Mouse (Mus musculus) layer of hippocampus, postnatal 25 days (tissue): ENCODE data around the gene Nckap5. TPM values are rescaled to one million over a fixed set of nuclear protein-coding genes. Genes with fewer than 3 reads are reported as not detected.
"Not testable (repeated sequence)": the region's sequence is repeated elsewhere in the genome, so short reads cannot be mapped to it uniquely, and the experiment has no call there.

Experiments used
- DNase-seq, 2 experiments: peaks; one replicate each; pipeline ENCODE4 v3.0.0; 2022; ENCODE audit warnings: mixed read lengths in 2 of 2, low spot score in 1 of 2; ENCODE audit errors: extremely low spot score in 1 of 2
- total RNA-seq, 2 experiments: library from RNA; stranded (reverse); gene quantifications; 2 replicates each; pipeline ENCODE4 v1.2.3; 2021

The Nckap5 gene
- total RNA-seq, 2 experiments from 2014 or later, result 9.1 to 13.8 TPM

GRCm38 (mm10) chr1:126123111-126123510 lies 707.5 kb downstream of the Nckap5 start:
- no peak for DNase-seq

GRCm38 (mm10) chr1:126120506-126120905 lies 710.1 kb downstream of the Nckap5 start:
- DNase-seq, result no peak

DNA sequence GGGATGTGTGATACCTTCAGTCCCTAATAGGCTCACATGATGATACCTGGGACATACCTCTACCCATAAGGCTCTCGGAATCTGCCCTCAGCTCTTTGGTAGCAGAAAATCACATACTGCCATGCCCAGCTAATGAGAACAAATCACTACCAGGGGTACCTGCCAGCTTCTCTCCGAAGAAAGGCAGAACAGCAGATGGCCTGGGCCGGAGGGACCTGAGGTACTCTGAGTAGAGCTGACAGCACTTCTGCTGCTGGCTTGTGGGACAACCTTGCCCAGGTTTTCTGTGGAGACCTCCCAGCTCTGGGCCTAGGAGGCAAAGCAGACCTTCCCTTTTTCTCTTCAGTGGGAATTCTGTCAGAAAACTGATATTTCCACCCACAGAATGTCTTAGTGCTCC lies 714.6 kb downstream of the Nckap5 start:
- no peak for DNase-seq

GRCm38 (mm10) chr1:126105673-126106256 lies 724.8 kb downstream of the Nckap5 start:
- DNase-seq, result no peak

DNA sequence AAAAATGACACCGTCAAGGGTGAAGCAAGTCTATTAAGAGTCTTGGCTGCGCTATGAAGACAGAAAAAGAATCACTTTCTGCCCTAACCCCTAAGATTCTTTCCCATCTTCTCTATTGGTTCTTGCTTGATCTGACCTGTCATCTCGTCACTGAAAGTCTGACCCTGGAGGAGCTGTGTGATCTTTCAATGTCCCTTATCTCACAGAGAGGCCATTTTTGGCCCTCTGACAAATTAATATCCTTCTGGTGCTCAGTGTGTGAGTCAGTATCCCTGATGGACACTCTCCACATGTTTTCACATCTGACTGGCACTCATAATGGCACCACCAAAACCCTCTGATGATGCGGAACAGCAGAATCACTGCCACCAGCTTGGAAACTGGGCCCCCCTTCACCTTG lies 736.3 kb downstream of the Nckap5 start:
- DNase-seq, result no peak

DNA sequence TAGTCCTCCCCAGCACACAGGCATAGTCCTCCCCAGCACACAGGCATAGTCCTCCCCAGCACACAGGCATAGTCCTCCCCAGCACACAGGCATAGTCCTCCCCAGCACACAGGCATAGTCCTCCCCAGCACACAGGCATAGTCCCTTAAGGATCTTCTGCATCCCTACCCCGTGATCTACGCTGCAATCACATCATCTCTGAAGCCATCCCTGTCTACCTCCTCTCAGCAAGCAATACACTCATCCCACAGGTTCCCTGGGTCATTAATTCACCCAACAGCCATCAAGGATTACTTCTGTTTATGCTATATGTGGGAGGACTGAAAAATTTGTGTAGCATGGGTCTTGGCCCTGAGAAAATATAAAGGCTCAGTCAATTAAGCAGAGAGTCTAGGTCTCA lies 738.6 kb downstream of the Nckap5 start:
- DNase-seq, result not testable (repeated sequence)

DNA sequence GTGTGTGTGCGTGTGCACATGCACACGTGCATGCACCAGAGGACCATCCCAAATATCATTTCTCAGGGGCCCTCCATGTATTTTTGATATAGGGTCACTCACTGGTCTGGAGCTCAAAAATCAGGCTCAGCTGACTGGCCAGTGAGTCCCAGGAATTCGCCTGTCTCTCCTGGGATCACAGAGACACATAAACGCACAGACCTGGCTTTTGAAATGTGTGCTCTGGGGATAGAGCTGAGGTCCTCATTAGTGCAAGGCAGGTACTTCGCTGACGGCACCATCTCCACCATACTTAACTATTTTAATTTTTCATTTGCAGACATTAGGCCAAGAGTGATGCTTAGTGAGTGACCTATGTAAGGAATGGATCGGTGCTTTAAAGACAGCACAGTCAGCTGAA lies 743.4 kb downstream of the Nckap5 start:
- DNase-seq, result no peak

GRCm38 (mm10) chr1:126076312-126076711 lies 754.3 kb downstream of the Nckap5 start:
- no peak for DNase-seq

GRCm38 (mm10) chr1:126070861-126071260 lies 759.7 kb downstream of the Nckap5 start:
- no peak for DNase-seq

DNA sequence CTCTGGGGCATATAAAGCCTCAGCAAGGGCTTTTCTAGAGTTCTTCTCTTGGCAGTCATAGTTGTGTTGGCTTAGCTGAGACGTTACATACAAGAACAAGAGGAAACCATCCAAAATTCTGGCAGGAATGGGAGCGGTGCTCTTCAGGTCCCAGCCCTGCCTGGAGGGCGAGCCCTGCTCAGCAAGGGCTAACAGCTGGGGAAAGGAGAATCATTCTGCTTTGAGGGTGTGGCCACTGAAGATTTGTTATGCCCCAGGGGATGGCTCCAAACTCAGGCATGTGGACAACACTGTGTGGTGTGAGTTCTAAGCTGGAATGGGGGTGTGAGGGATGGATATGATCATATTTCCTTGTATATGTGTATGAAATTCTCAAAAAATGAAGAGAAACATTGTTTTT lies 779.1 kb downstream of the Nckap5 start:
- no peak for DNase-seq

DNA sequence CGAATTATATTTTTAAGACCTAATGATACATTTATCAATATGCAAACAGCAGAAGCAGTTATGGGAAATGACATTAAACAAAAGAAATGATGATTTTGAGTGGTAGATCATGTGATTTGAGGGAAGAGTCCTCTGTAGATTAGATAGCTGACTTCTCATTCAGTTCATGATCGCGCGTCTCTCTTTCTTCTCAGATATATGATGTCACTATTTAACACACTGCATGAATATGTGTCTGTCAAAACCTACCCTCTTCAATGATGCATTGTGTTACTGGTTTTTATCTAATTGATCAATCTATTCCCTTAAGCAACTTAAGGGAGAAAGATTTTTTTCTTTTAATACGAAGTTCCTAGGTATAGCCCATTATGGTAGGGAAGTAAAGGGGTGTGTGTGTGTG lies 787.7 kb downstream of the Nckap5 start:
- no peak for DNase-seq

DNA sequence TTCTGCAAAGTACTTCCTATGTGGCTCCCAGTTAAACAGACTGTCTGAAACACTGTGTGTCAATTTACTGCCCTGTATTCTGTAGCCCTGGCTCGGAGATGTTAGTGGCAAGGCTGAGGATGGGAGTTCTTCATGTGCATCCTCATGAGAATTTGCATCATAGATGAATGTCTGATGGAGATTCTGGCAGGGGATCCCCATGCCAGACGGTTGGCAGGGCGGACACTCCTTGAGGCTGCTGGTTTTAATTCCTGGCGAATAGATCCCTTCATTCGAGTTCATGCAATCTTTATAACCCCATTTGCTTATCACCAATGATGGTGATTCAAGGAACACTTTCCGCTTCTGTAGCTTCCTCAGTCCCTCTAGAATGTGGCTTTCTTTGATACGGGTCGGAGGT lies 803.1 kb downstream of the Nckap5 start:
- DNase-seq, result no peak

GRCm38 (mm10) chr1:126024518-126024917 lies 806.1 kb downstream of the Nckap5 start:
- no peak for DNase-seq

DNA sequence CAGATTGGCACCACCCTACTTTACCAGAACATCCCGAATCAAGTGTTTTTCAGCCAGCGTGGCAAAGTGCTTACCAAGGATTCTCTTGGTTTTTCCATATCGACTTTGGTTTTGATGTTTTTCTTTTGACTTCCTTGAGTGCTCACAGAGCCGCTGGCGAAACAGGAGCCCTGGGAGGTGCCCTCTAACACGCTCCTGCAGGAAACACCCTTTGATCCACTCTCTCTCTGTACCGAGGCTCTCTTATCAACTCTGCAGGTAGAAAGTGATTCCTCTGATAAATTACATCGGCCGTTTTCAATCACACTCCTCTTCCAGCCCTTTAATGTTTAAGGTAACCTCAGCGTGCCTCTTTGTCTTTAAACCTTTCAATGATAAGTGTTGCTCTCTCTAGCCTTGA lies 807.6 kb downstream of the Nckap5 start:
- DNase-seq, result no peak

DNA sequence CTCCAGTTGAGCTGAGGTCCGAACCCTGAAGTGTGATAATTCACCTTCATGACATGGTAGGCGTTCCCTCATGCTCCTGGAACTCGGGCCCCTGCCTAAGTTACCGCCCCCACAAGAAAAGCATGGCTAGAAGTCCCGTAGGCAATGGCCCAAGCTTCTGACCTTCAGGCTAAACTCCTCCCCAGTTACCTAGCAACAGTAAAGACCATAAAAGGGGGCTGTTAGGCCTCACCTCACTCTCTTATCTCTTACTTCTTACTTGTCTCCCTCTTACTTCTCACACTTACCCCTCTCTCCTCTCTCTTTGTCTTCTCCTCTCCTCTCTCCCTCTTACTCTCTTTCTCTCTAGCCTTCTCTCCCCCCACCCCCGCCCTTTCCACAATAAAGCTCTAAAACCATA lies 811.9 kb downstream of the Nckap5 start:
- DNase-seq, result not testable (repeated sequence)

DNA sequence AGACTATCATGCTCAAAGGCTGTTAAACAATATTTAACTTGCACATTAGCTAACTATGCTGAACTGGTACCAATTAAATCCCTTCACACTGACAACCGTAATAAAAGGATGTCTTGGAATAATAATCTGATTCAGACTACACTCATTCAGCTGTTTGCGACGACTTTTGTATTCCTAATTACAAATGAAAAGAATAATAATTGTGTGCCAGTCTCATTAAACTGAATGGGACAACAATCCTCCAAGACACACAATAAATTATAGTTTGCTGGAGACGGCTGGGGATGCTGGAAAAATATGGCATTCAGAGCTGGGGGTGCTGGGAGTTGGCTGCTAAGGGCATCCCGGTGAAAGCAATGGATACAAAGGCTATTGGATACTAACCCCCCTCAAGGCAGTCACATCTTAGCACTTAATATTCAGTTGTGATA lies 818.9 kb downstream of the Nckap5 start:
- DNase-seq, result no peak

DNA sequence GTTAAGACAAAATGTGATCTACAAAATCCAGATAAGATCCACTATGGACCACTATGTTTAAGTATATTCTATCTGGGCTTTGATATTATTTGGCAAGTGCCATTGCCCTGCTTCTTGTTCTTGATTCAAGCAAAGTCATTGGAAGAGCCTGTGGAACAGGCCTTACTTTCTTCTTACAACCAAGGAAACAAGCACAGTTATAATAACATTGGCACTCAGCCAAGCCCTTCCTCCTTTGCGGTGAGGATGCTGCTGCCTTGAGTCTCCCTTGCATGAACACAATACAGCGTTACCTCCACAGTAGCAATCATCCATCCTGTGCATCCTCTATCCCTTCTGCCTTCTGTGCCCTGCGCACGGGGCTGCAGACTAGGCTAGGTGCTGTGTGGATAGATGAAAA lies 823.0 kb downstream of the Nckap5 start:
- DNase-seq, result no peak

- no peak for DNase-seq
Measured at GRCm38 (mm10) chr1:126005672-126006071, 824.9 kb downstream of the Nckap5 start.

DNA sequence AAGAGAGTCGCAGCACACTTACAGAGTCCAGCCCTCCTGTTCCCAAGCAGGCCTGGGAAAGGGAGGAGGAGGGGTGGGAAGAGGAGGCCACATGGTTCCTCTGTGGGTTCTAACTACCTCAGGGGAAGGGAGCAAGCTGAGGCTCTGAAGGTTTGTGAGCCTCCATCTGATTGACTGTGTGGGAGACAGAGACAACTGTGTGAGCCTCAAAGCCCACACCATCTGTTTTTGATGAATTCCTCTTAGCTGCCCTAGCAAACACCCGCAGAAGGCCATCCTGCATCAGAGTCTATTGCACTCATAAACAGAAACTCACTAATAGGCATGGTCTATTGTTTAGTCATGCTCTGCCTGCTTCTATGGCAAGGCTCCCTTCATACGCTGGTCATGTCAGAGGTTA lies 834.1 kb downstream of the Nckap5 start:
- no peak for DNase-seq

DNA sequence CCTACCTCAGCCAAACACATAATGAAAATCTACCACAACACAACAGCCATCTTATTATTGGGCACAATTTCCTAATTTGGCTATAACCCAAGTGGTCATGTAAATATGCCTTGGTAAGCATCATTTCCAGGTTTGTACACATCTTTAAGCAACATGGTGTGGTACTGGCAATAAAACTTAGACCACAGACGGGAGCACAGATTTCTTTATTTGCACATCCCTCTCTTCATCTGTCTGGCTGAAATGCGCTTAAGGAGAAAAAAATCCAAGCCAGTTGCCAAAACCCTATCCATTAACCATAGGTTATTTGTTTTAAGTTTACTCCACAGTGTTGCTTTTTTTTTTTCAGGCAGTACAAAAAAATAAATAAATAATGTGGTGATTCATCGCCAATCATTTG lies 842.8 kb downstream of the Nckap5 start:
- DNase-seq, result no peak

DNA sequence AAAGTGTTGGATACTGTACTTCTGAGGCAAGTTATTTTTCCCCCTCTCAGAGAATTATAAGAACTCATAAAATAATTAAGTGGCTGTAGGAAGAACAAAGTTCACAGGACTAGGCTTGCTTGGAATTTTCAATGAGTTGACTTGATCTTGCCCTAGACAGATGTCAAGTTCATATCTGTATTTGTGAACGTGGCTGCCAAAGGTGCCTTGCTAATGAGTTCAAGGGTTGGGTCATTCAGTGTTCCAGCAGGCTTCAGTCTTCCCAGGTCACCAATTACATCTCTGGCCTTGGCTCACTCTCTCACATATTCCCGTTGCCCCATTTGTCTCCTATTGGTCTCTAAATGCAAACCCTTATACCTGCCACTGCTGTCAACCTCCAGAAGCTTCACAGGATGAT lies 846.0 kb downstream of the Nckap5 start:
- DNase-seq, result no peak

DNA sequence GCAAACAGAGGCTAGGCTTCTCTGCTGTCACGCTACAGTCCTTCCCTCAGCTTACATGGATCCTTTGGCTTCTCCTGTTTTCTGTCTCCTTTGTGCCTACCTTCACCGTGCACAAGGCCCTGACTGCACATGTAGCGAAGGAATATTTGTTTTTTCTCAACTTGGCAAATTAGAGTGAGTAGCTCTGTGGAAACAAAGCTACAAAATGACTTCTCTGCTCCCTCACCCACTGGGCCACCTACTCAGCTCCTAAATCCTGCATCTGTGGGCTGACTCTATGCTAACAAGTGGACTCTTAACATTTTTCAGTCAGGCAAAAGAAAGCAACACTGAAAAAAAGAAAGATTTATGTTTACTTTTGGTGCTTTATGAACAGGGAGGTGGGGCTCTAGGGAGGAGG lies 856.0 kb downstream of the Nckap5 start:
- no peak for DNase-seq

DNA sequence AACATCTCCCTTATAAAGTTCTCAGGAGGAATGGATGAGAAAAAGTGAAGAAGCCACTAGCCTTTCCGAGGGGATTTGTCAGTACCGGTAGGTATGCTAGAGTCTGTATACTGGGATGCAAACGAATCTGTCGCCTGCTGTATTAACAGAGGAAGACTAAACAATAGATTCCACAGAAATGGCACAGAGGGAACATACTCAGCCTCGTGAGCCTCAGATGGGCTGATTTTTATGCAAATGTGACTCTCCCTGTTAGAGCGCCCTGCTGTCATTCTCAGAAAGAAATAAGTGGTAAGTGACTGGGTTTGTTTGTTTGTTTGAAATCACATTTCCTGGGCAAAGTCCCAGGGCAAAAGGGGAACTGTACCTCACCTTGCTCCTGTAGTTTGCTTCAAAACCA lies 858.7 kb downstream of the Nckap5 start:
- DNase-seq, result no peak
